Mouse (Mus musculus) forebrain, embryonic 15.5 days (tissue): ENCODE measurements at regions not wholly inside any gene's neighbourhood (a gene's known extent, or its start where the extent isn't known, plus 50 kb on each side); places are given as distances from the start of the nearest gene placed in this dataset.

Source experiments
- ATAC-seq: fragments of 200-750 bp; cut with Nextera tagmentation; replicated peaks from 2 replicates; pipeline ENCODE4 v1.8.0; 2017; ENCODE audit warnings: mild to moderate bottlenecking, moderate TSS enrichment, moderate library complexity
- H3K27ac ChIP-seq: fragments of 300-500 bp; sonication (generic); replicated peaks from 2 replicates; pipeline ENCODE4 v1.5.1; 2015; ENCODE audit warnings: mild to moderate bottlenecking, inconsistent platforms
- H3K27me3 ChIP-seq: fragments of 300-500 bp; sonication (generic); 2 replicates; pipeline ENCODE4 v1.6.1; 2015; ENCODE audit warnings: inconsistent platforms
- H3K36me3 ChIP-seq: fragments of 300-500 bp; sonication (generic); 2 replicates; pipeline ENCODE4 v1.6.1; 2015; ENCODE audit warnings: mild to moderate bottlenecking, inconsistent platforms
- H3K4me1 ChIP-seq: fragments of 300-500 bp; sonication (generic); 2 replicates; pipeline ENCODE4 v1.6.1; 2015; ENCODE audit warnings: inconsistent platforms
- H3K4me2 ChIP-seq: fragments of 300-500 bp; sonication (generic); replicated peaks from 2 replicates; pipeline ENCODE4 v1.6.1; 2015; ENCODE audit warnings: mild to moderate bottlenecking, inconsistent platforms
- H3K4me3 ChIP-seq: fragments of 300-500 bp; sonication (generic); 2 replicates; pipeline ENCODE4 v1.5.1; 2015; ENCODE audit warnings: mild to moderate bottlenecking, inconsistent platforms
- H3K9ac ChIP-seq: fragments of 300-500 bp; sonication (generic); replicated peaks from 2 replicates; pipeline ENCODE4 v1.6.1; 2015; ENCODE audit warnings: mild to moderate bottlenecking, inconsistent platforms
- H3K9me3 ChIP-seq: fragments of 300-500 bp; sonication (generic); 2 replicates; pipeline ENCODE4 v1.6.1; 2016; ENCODE audit warnings: inconsistent platforms
- WGBS: fragments of 180-500 bp; shearing (Covaris S2); methylation state at CpG from one replicate; pipeline ENCODE4 v1.1.7; 2015; ENCODE audit warnings: mixed read lengths; 5-methylcytosine and 5-hydroxymethylcytosine counted together

DNA sequence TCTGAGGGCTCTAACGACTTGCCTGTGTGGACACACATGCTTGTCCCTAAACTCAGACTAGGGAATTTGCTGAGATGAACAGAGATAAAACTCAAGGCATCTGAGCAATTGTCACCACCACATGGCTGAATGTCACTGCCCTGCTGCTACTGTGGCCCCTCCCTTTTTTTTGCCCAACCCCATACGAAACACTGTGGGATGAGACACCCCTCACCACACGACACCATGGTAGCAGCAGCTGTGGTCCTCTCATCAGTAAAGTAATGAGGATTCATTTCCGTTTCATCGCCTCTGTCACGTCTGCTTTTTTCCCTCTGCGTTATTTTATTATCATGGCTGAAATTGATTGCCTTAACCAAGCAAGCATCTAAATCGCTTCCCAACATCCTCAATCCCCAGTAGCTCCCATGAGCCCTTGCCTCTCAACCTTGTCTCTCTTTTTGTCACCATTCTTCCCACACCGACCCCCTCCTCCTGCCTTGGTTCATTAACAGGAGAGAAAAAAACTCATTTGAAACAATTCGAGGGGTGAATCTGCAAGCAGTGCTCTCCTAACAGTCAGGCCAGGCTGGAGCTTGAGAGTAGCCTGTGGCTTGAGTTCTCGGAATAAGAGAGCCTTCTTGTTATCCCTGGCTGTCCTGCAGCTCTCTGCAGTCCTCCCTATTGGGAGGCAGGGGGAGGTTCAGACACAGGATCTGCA, 1215.8 kb downstream of the Agbl1 start:
- no peak overlapping the region for H3K4me3 ChIP-seq
- H3K36me3 ChIP-seq, result no peaks in the 10 kb centered on the region
- H3K4me2 ChIP-seq, result peak overlapping the region; percentile 14; the same call in 1 of the 2 replicates
- 42% methylated on average over 11 of the region's 11 CpGs for WGBS
- no peaks in the 10 kb centered on the region; the same call in 1 of the 2 replicates for H3K4me1 ChIP-seq
- ATAC-seq, result no peak
- H3K9ac ChIP-seq, result no peak overlapping the region
- H3K27ac ChIP-seq, result no peak overlapping the region
- H3K9me3 ChIP-seq, result no peaks in the 10 kb centered on the region
- no peaks in the 10 kb centered on the region for H3K27me3 ChIP-seq

DNA sequence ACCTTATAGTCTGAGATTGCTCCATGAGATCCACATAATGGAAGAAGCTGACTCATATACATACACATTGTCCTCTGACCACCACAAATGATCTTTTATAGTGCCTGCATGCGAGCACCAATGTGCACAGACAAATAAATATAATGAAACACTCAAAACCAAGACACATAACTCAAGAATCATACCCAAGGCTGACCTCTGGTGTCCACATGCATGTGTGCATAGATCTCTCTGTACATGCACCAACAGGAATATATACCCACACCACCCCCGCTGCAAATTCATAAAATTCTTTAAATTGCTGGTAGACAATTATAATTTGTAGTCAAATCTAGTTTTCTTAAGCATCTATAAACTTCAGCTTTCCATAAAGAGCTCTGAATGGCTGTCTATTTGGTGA, 1211.9 kb downstream of the Agbl1 start:
- H3K4me2 ChIP-seq, result no peak overlapping the region
- WGBS, result 72% methylated on average over 2 of the region's 2 CpGs
- H3K36me3 ChIP-seq, result no peaks in the 10 kb centered on the region
- no peak overlapping the region for H3K4me3 ChIP-seq
- no peak overlapping the region for H3K27ac ChIP-seq
- H3K27me3 ChIP-seq, result no peaks in the 10 kb centered on the region
- no peak overlapping the region for H3K9ac ChIP-seq
- ATAC-seq, result no peak
- H3K4me1 ChIP-seq, result no peaks in the 10 kb centered on the region; the same call in 1 of the 2 replicates
- no peaks in the 10 kb centered on the region for H3K9me3 ChIP-seq

DNA sequence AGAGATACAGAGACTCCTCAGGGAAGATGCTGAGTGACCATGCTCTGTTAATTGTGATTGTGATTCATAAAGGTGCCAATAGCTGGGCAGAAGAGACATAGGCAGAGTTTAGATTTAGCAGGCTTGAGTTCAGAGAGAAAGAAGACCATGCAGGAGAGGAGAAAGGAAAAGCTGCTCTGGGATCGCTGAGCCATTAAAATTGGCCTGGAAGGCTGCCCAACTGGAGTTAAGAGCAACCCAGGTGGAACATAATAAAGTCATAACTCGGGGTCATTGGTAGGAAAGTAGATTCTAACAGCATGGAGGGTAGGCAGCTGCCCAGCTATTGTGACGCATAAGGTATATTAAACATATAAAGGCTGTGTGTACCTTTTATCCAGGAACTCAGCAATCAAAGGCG, 1183.9 kb downstream of the Agbl1 start:
- 76% methylated on average over 4 of the region's 4 CpGs for WGBS
- Histone ChIP-seq H3K4me3 (no peak overlapping the region), H3K4me1 (no peaks in the 10 kb centered on the region), H3K4me2 (no peak overlapping the region), H3K27me3 (no peaks in the 10 kb centered on the region), H3K36me3 (no peaks in the 10 kb centered on the region), H3K9me3 (no peaks in the 10 kb centered on the region), H3K27ac (no peak overlapping the region), H3K9ac (no peak overlapping the region)
- no peak for ATAC-seq
